Mouse (Mus musculus) thymus, adult 2 months (tissue): ENCODE measurements around the gene Dnaaf3. TPM values are rescaled to one million over a fixed set of nuclear protein-coding genes. Genes with fewer than 3 reads are reported as not detected.

Experiments
- DNase-seq: peaks from one replicate; pipeline ENCODE4 v3.0.0; 2021
- H3K27ac ChIP-seq: fragments of 200-500 bp; 2 replicates; pipeline ENCODE4 v1.5.1; 2012; ENCODE audit warnings: low read length, control low read depth; ENCODE audit not compliant: control insufficient read depth, insufficient read depth
- H3K27me3 ChIP-seq: fragments of 200-500 bp; 2 replicates; pipeline ENCODE4 v1.6.1; 2012; ENCODE audit warnings: mild to moderate bottlenecking, low read length, moderate library complexity, mixed read lengths; ENCODE audit not compliant: control insufficient read depth, insufficient read depth
- H3K36me3 ChIP-seq: fragments of 200-500 bp; 2 replicates; pipeline ENCODE4 v1.6.1; 2012; ENCODE audit warnings: mild to moderate bottlenecking, low read length, moderate library complexity; ENCODE audit not compliant: control insufficient read depth, insufficient read depth
- H3K4me1 ChIP-seq: fragments of 200-500 bp; replicated peaks from 2 replicates; pipeline ENCODE4 v1.6.1; 2012; ENCODE audit warnings: low read length; ENCODE audit not compliant: control insufficient read depth, insufficient read depth
- H3K4me3 ChIP-seq: fragments of 200-500 bp; 2 replicates; pipeline ENCODE4 v1.5.1; 2012; ENCODE audit warnings: mild to moderate bottlenecking, low read length, control low read depth, moderate library complexity; ENCODE audit not compliant: control insufficient read depth, insufficient read depth
- CTCF ChIP-seq: fragments of 200-500 bp; IDR thresholded peaks from 2 replicates; pipeline ENCODE4 v1.5.1; 2012; ENCODE audit warnings: mild to moderate bottlenecking, control low read depth, low read length, moderate library complexity, borderline replicate concordance; ENCODE audit not compliant: control insufficient read depth, poor library complexity, insufficient read depth; ENCODE audit errors: extremely low read depth
- POLR2A ChIP-seq: fragments of 200-500 bp; IDR thresholded peaks from 2 replicates; pipeline ENCODE4 v1.6.1; 2012; ENCODE audit warnings: mild to moderate bottlenecking, low read length, control low read depth, moderate library complexity; ENCODE audit not compliant: control insufficient read depth, poor library complexity, insufficient read depth; ENCODE audit errors: extremely low read depth
- WGBS: fragments of 180-500 bp; shearing (Covaris S2); methylation state at CpG from one replicate; pipeline ENCODE4 v1.1.7; 2018; 5-methylcytosine and 5-hydroxymethylcytosine counted together
- polyA plus RNA-seq: library from polyadenylated mRNA; depleted of rRNA; stranded (reverse); fragments of >200 nt; gene quantifications from 2 replicates; pipeline ENCODE4 v1.2.3, GENCODE M21; 2012

The Dnaaf3 gene
- polyA plus RNA-seq, 1 experiment, result 9.8 TPM

GRCm38 (mm10) chr7:4513236-4513635 lies 19.0 kb downstream of the Dnaaf3 start:
- peak; percentile 83 for TF ChIP-seq CTCF
- TF ChIP-seq POLR2A, result no peak
- H3K27ac ChIP-seq, result no peak overlapping the region
- H3K4me1 ChIP-seq, result peaks cover 17% of the 10 kb centered on the region
- no peaks in the 10 kb centered on the region for H3K36me3 ChIP-seq
- no peaks in the 10 kb centered on the region for H3K27me3 ChIP-seq
- no peak overlapping the region for H3K4me3 ChIP-seq
- 41% methylated on average over 13 of the region's 13 CpGs for WGBS
- DNase-seq, result peak; percentile 47

GRCm38 (mm10) chr7:4511489-4512224 lies 20.6 kb downstream of the Dnaaf3 start:
- peaks cover 14% of the 10 kb centered on the region for H3K4me1 ChIP-seq
- 92% methylated on average over 8 of the region's 8 CpGs for WGBS
- no peak for DNase-seq

GRCm38 (mm10) chr7:4509863-4510608 lies 22.2 kb downstream of the Dnaaf3 start:
- 31% methylated on average over 24 of the region's 24 CpGs for WGBS

More at GRCm38 (mm10) chr7:4511489-4512224, 20.6 kb downstream of the Dnaaf3 start:
- Histone ChIP-seq H3K36me3 (no peaks in the 10 kb centered on the region), H3K4me3 (no peak overlapping the region), H3K27ac (no peak overlapping the region), H3K27me3 (no peaks in the 10 kb centered on the region)
- TF ChIP-seq CTCF (no peak), POLR2A (no peak)

DNA sequence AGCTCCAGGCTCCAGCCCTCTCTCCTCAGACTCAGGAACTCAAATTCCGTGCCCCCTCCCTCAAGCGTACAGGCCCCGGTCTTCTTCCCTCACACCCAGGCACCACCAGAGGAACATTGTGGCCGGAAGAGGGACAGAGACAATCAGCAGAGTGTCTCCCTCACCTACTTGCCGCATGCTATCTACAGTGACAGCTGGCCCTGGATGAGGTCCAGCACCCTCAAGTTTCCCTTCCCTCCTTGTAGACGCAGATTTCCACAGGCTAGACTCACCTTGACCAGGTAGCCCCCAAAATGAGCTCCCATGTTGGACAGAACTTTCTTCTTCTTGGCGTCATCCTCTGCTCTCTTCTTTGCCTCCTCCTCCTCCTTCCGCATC lies 23.5 kb downstream of the Dnaaf3 start:
- no peak overlapping the region for H3K4me3 ChIP-seq
- 79% methylated on average over 8 of the region's 8 CpGs for WGBS
- H3K27ac ChIP-seq, result peak overlapping the region; percentile 15; the same call in 1 of the 2 replicates
- TF ChIP-seq POLR2A (no peak), CTCF (no peak)
- no peak for DNase-seq
- no peaks in the 10 kb centered on the region for H3K27me3 ChIP-seq
- H3K36me3 ChIP-seq, result no peaks in the 10 kb centered on the region
- peaks cover 14% of the 10 kb centered on the region for H3K4me1 ChIP-seq

More at GRCm38 (mm10) chr7:4509863-4510608, 22.2 kb downstream of the Dnaaf3 start:
- peak; percentile 91 for TF ChIP-seq CTCF
- TF ChIP-seq POLR2A, result no peak
- peak; percentile 84 for DNase-seq
- H3K4me1 ChIP-seq, result peaks cover 14% of the 10 kb centered on the region
- peak overlapping the region; percentile 47; the same call in 1 of the 2 replicates for H3K27ac ChIP-seq
- H3K27me3 ChIP-seq, result no peaks in the 10 kb centered on the region
- no peak overlapping the region for H3K4me3 ChIP-seq
- no peaks in the 10 kb centered on the region for H3K36me3 ChIP-seq

DNA sequence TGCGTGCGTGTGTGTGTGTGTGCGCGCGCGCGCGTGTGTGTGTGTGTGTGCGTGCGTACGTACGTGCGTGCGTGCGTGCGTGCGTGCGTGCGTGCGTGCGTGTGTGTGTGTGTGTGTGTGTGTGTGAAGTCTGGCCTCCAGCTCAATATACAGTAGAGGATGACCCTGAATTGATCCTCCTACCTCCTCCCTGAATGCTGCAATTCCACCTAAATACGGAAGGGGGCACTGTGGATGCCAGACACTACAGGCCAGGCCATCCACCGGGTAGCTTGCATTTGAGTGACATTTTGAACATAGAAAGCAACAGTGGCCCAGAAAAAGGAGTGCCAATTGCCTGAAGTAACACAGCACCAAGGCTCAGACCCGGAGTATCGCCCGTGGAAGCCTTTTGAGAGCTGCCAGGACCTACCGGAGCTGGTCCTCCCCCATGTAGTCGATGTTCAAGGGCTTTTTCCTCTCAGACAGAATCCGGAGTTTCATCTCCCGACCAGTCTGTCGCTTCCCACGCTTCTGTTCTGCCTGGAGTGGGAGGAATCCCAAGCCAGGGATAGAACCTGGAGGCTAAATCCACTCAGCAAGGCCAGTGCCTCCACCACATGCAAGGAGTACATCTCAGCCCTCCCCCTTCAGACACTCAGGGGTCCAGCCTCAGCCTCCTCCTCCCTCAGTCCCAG lies 24.1 kb downstream of the Dnaaf3 start:
- Histone ChIP-seq H3K4me1 (peaks cover 14% of the 10 kb centered on the region), H3K27ac (no peak overlapping the region), H3K36me3 (no peaks in the 10 kb centered on the region), H3K27me3 (no peaks in the 10 kb centered on the region), H3K4me3 (no peak overlapping the region)
- no peak for DNase-seq
- no peak for TF ChIP-seq POLR2A
- TF ChIP-seq CTCF, result no peak
- 69% methylated on average over 32 of the region's 32 CpGs for WGBS

DNA sequence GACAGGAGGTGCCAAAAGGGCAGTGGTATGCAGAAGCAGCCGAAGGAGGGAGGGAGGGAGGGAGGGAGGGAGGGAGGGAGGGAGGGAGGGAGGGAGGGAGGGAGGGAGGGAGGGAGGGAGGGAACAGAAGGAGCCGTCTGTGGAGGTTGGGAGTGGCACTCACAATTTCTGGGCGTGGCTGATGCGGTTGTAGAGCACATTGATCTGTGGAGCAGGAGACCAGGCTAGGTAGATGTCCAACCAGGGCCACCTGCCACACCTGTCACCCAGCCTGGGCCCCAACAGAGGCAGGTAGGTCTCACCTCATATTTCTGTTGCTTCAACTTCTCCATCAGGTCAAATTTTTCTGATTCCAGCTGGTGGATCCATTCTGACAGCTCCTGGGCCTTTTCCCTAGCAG lies 25.0 kb downstream of the Dnaaf3 start:
- no peak for DNase-seq
- no peaks in the 10 kb centered on the region for H3K27me3 ChIP-seq
- H3K36me3 ChIP-seq, result no peaks in the 10 kb centered on the region
- TF ChIP-seq CTCF (no peak), POLR2A (no peak)
- WGBS, result 81% methylated on average over 3 of the region's 4 CpGs
- H3K27ac ChIP-seq, result no peak overlapping the region
- H3K4me1 ChIP-seq, result peaks cover 17% of the 10 kb centered on the region
- no peak overlapping the region for H3K4me3 ChIP-seq
